19 mouse cellular contexts compared by ENCODE assay signal in genomic region chr14:31177287-31177686, GRCm38 (mm10). TPM values are rescaled to one million over a fixed set of nuclear protein-coding genes. Genes with fewer than 3 reads are reported as not detected.
DNase-seq lines count a peak whose midpoint lies in the region; ATAC-seq and TF ChIP-seq lines count a peak whose summit lies in the region.
"Had no signal": no experiment of that assay in that cellular context is flagged by ENCODE, and none has a peak within 500 bp of the region (broad histone marks: within the 10 kb centered on the region; RNA-seq: fewer than 3 reads in every experiment).

No protein-coding gene starts in this region.

- H3K36me3 ChIP-seq in E14TG2a.4 (ENCODE audit: insufficient read depth, low read length) (peaks cover 98% of the 10 kb centered on the region), ES-Bruce4 (ENCODE audit: control insufficient read depth, insufficient read depth, low read length, poor library complexity, severe bottlenecking) (peaks cover 26% of the 10 kb centered on the region)

- H3K4me1 ChIP-seq in E14TG2a.4 (replicated peaks; ENCODE audit: low read depth, low read length) (peaks cover 62% of the 10 kb centered on the region), ES-Bruce4 (ENCODE audit: control insufficient read depth, insufficient read depth, low read length) (no peaks in the 10 kb centered on the region)
- H3K4me1 ChIP-seq: embryonic facial prominence, embryonic 10.5 days; embryonic facial prominence, embryonic 12.5 days; forebrain, embryonic 13.5 days; forebrain, embryonic 15.5 days had no signal

- H3K9ac ChIP-seq in ES-Bruce4 (ENCODE audit: low read depth, poor library complexity, severe bottlenecking), result no peak overlapping the region
- H3K9ac ChIP-seq: embryonic facial prominence, embryonic 12.5 days; forebrain, embryonic 13.5 days; forebrain, embryonic 15.5 days; forebrain, postnatal 0 days had no signal

- ATAC-seq in activated CD4-positive, CD25-positive, alpha-beta regulatory T cell, adult 4 months, result no peak
- ATAC-seq: forebrain, embryonic 13.5 days; forebrain, embryonic 15.5 days; forebrain, postnatal 0 days; Patski had no signal

- no peak for TF ChIP-seq CTCF in layer of hippocampus, adult 2 months (conservative IDR thresholded peaks at IDR 0.05)
- TF ChIP-seq CTCF in E14TG2a.4 (conservative IDR thresholded peaks at IDR 0.05; ENCODE audit: low read length), result no peak
- no peak for TF ChIP-seq CTCF in ES-Bruce4 (IDR thresholded peaks at IDR 0.05; ENCODE audit: low read depth, low read length)

- H3K27ac ChIP-seq in layer of hippocampus, adult 2 months, result peak overlapping the region; percentile 59; the same call in 1 of the 2 replicates
- H3K27ac ChIP-seq in ES-Bruce4 (ENCODE audit: insufficient read depth, low read length), result no peak overlapping the region
- H3K27ac ChIP-seq: embryonic facial prominence, embryonic 10.5 days; embryonic facial prominence, embryonic 12.5 days; forebrain, embryonic 13.5 days; forebrain, embryonic 15.5 days had no signal

- H3K9me3 ChIP-seq in E14TG2a.4 (ENCODE audit: low read length) (no peaks in the 10 kb centered on the region), ES-Bruce4 (replicated peaks; ENCODE audit: control insufficient read depth, insufficient read depth, low read length, poor library complexity, severe bottlenecking) (no peaks in the 10 kb centered on the region)
- H3K9me3 ChIP-seq: embryonic facial prominence, embryonic 10.5 days; embryonic facial prominence, embryonic 12.5 days; forebrain, embryonic 13.5 days; forebrain, embryonic 15.5 days; G1E had no signal

- TF ChIP-seq POLR2A in ES-Bruce4 (IDR thresholded peaks at IDR 0.05; ENCODE audit: insufficient read depth, low read length), result no peak

- no peak overlapping the region for H3K4me3 ChIP-seq in layer of hippocampus, adult 2 months
- H3K4me3 ChIP-seq in E14TG2a.4 (replicated peaks; ENCODE audit: low read length) (peak overlapping the region; percentile 69), ES-Bruce4 (ENCODE audit: low read depth, low read length) (peak overlapping the region; percentile 17)
- H3K4me3 ChIP-seq: embryonic facial prominence, embryonic 10.5 days; embryonic facial prominence, embryonic 12.5 days; forebrain, embryonic 13.5 days; forebrain, embryonic 15.5 days had no signal

- no peak for DNase-seq in layer of hippocampus, adult 2 months (ENCODE audit: low spot score in 2 of 2)
- no peak for DNase-seq in layer of hippocampus, postnatal 36 days
- peak; percentile 19 for DNase-seq in R1 (ENCODE audit: low read depth, low spot score)
- DNase-seq in lung, postnatal 14 days, result no peak
- DNase-seq in adrenal gland, postnatal 14 days, result no peak
- DNase-seq: adrenal gland, adult 2 months; adrenal gland, postnatal 10 days; adrenal gland, postnatal 36 days; cerebellum, adult 9-10 months; forebrain, postnatal 0 days had no signal

- H3K27me3 ChIP-seq in E14TG2a.4 (ENCODE audit: insufficient read depth, low read length), result no peaks in the 10 kb centered on the region
- H3K27me3 ChIP-seq in ES-Bruce4 (ENCODE audit: control insufficient read depth, insufficient read depth, low read length, poor library complexity, severe bottlenecking), result no peaks in the 10 kb centered on the region
- H3K27me3 ChIP-seq: embryonic facial prominence, embryonic 12.5 days; forebrain, embryonic 13.5 days; forebrain, embryonic 15.5 days; Patski had no signal

- TF ChIP-seq EP300 in ES-Bruce4 (IDR thresholded peaks at IDR 0.05; ENCODE audit: insufficient read depth, low read depth, low read length), result no peak

RNA-seq across cellular contexts. Expression of gene Stab1, which starts 8.8 kb away (rescaled TPM):
- total RNA-seq in layer of hippocampus, adult 2 months (2021), result 10 to 100 TPM; 23.2 TPM
- total RNA-seq in layer of hippocampus, postnatal 36 days (2021), result 10 to 100 TPM; 16.6 to 24.0 TPM
- 0.57 and 0.72 TPM in 2 replicates for polyA plus RNA-seq in ES-Bruce4 (2011; ENCODE audit: insufficient read depth, insufficient read length, low read depth, missing spikeins)
- 1 to 10 TPM; 1.6 to 1.9 TPM for polyA plus RNA-seq in activated CD4-positive, CD25-positive, alpha-beta regulatory T cell, adult 4 months (2017; shearing (Covaris generic))
- total RNA-seq in adrenal gland, postnatal 14 days (2021), result 74.4 and 78.6 TPM in 2 replicates
- polyA plus RNA-seq: G1E had no signal

RNA-seq across cellular contexts. Expression of gene Tnnc1, which starts 30.8 kb away (rescaled TPM):
- total RNA-seq in layer of hippocampus, adult 2 months (2021), result 1 to 10 TPM; 2.4 to 2.9 TPM
- total RNA-seq in layer of hippocampus, postnatal 36 days (2021), result 1 to 10 TPM; 3.8 to 4.4 TPM
- polyA plus RNA-seq in ES-Bruce4 (2011; ENCODE audit: insufficient read depth, insufficient read length, low read depth, missing spikeins), result 7.6 and 9.5 TPM in 2 replicates
- polyA plus RNA-seq in activated CD4-positive, CD25-positive, alpha-beta regulatory T cell, adult 4 months (2017; shearing (Covaris generic)), result not detected
- 0.67 and 1.3 TPM in 2 replicates for total RNA-seq in adrenal gland, postnatal 14 days (2021)

RNA-seq across cellular contexts. Expression of gene Nisch, which starts 39.5 kb away (rescaled TPM):
- 100 to 1,000 TPM; 472 to 491 TPM for total RNA-seq in layer of hippocampus, adult 2 months (2021)
- 100 to 1,000 TPM; 458 to 488 TPM for total RNA-seq in layer of hippocampus, postnatal 36 days (2021)
- polyA plus RNA-seq in ES-Bruce4 (2011; ENCODE audit: insufficient read depth, insufficient read length, low read depth, missing spikeins), result 335 and 342 TPM in 2 replicates
- polyA plus RNA-seq in activated CD4-positive, CD25-positive, alpha-beta regulatory T cell, adult 4 months (2017; shearing (Covaris generic)), result 100 to 1,000 TPM; 130 to 131 TPM
- total RNA-seq in adrenal gland, postnatal 14 days (2021), result 269 and 295 TPM in 2 replicates

RNA-seq across cellular contexts. Expression of gene Sema3g, which starts 40.4 kb away (rescaled TPM):
- 1 to 10 TPM; 5.0 to 6.1 TPM for total RNA-seq in layer of hippocampus, adult 2 months (2021)
- 1 to 10 TPM; 4.5 to 4.9 TPM for total RNA-seq in layer of hippocampus, postnatal 36 days (2021)
- not detected in 2 replicates for polyA plus RNA-seq in ES-Bruce4 (2011; ENCODE audit: insufficient read depth, insufficient read length, low read depth, missing spikeins)
- not detected for polyA plus RNA-seq in activated CD4-positive, CD25-positive, alpha-beta regulatory T cell, adult 4 months (2017; shearing (Covaris generic))
- 10.9 and 13.9 TPM in 2 replicates for total RNA-seq in adrenal gland, postnatal 14 days (2021)
- polyA plus RNA-seq: G1E had no signal

RNA-seq across cellular contexts. Expression of gene Nt5dc2, which starts 46.4 kb away (rescaled TPM):
- 10 to 100 TPM; 12.6 to 13.4 TPM for total RNA-seq in layer of hippocampus, adult 2 months (2021)
- total RNA-seq in layer of hippocampus, postnatal 36 days (2021), result 10 to 100 TPM; 12.4 to 13.6 TPM
- 141 and 173 TPM in 2 replicates for polyA plus RNA-seq in ES-Bruce4 (2011; ENCODE audit: insufficient read depth, insufficient read length, low read depth, missing spikeins)
- not detected for polyA plus RNA-seq in activated CD4-positive, CD25-positive, alpha-beta regulatory T cell, adult 4 months (2017; shearing (Covaris generic))
- 48.5 and 57.7 TPM in 2 replicates for total RNA-seq in adrenal gland, postnatal 14 days (2021)
